Mouse (Mus musculus): ENCODE results near the gene Ccm2. TPM values are rescaled to one million over a fixed set of nuclear protein-coding genes. Genes with fewer than 3 reads are reported as not detected.

The Ccm2 gene
- total RNA-seq, 2 experiments from 2014 or later, result 51.8 to 54.5 TPM

DNA sequence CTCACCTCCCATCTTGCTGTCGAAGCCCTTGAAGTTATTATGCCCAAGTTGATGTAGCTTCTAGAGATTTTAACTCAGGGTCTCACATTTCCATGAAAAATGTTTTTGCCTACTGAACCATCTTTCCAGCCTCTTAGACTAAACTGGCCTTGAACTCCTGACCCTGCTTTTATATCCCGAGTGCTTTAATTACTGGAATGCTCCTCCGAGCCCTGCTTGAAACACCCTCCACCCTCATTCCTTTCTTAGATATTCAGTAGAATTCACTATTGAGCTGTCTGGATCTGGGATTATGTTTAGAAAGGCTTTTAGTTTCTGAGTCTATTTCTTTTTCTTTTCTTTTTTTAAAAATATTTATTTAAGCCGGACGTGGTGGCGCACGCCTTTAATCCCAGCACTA lies 32.7 kb downstream of the Ccm2 start:
- DNase-seq (ENCODE audit: low spot score in 2 of 2), result no peak

DNA sequence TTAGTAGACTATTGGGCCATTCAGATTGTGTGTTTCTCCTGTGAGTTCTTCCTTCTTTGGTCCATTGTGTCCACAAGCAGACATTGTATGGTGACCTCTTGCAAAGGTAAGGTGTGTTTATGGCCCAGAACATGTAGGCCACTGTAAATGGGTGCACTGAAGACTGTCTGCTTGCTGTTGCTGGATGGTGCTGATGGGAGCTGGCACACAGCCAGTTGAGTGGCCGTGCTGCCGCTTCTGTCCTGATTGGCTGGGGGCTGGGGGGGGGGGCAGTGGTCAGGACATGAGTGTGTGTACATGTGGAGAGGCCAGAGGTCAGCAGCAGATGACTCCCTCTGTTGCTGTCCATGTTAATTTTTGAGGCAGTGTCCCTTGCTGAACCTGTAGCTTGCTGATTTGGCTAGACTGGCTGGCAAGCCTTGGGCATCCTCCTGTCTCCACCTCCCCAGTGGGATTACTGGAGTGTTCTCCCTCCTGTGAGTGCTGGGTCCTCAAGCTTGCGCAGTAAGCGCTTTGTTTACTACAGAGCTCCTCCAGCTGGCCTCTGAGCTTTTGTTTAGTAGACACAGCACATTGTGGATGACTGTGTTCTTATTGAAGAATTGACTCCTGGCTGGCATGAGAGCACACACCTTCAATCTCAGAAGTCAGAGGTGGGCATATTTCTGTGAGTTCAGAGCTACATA lies 33.5 kb downstream of the Ccm2 start:
- no peak for DNase-seq (ENCODE audit: low spot score in 2 of 2)

DNA sequence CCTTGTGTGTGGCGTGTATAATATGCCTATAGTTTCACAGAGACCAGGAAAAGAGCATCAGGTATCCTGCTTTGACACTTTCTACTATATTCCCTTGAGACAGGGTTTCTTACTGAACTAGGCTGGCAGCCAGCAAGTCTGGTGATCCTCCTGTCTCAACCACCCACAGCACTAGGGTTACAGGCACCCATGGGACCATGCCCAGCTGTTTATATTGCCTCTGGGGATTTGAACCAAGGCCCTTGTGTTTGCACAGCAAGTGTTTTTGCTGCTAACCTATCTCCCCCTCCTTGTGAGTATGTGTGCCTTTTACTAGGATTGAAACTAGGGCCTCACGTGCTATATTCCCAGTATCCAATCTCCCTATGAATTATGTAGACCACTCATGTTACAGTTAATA lies 34.9 kb downstream of the Ccm2 start:
- no peak for DNase-seq (ENCODE audit: low spot score in 2 of 2)

DNA sequence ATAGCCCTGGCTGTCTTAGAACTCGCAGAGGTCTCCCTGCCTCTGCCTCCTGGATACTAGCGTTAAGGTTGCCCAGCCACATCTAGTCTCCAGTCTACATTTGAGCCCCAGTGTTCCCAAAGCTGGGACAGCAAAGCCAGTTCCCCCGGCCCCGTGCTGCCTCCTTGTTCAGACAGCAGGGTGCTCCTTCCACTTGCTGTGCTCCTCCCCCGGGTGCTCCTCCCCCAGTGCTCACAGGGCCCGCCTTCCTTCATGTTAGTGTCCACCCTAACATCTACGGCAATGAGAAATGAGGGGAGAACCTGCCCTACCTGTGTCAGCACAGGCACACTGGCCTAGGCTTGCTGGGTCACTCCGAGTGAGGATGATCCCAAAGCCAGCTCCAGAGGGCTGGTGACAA lies 39.1 kb downstream of the Ccm2 start:
- no peak for DNase-seq (ENCODE audit: low spot score in 2 of 2)

DNA sequence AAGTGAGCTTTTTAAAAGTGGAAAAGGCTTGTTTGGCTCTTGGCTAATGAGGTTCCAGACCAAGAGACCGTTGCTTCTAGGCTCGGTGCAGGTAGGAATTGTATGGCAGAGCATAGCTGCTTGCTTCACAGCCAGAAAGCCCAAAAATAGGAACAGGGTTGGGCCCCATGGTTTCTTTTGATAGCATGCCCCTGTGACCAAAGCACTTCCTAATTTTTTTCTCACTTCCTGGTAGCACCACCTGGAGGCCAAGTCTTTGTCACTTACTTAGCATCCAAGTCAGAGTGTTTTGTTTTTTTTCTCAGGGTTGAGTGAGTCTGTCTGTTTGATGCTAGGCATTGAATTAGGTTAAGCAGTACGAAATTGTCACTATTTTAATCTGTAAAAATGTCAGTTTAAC lies 40.0 kb downstream of the Ccm2 start:
- no peak for DNase-seq (ENCODE audit: low spot score in 2 of 2)

DNA sequence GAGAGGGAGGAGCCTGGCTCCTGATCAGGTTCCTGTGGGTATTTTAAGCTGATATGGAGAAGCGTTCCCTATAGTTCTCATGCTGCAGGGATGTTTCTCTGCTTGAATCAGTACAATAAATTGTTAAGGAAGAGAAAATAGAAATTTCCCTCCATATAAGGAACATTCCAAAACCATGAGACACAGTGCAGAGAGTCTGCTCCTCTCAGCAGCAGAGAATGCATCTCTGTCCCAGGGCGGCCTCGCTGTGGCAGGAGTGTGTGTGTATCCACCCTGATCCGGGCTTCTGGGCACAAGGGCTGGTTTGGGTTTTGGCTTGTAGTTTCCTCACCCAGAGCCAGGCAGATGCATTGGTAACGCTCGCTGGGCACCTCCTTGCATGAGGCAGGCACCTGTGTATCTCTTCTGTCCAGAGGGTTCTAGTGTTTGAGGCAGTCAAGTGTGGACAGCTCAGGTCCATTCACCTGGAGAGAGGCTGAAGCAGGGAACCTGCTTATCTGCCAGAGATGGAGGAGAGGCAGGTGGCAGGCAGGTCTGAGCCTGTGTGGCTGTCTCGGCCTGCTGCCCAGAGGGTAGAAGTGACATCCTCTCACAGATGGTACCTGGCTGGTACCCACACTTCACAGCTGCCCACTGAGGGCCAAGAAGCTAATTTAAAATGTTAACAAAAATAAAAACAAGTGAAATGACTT lies 40.7 kb downstream of the Ccm2 start:
- DNase-seq (ENCODE audit: low spot score in 2 of 2), result no peak

DNA sequence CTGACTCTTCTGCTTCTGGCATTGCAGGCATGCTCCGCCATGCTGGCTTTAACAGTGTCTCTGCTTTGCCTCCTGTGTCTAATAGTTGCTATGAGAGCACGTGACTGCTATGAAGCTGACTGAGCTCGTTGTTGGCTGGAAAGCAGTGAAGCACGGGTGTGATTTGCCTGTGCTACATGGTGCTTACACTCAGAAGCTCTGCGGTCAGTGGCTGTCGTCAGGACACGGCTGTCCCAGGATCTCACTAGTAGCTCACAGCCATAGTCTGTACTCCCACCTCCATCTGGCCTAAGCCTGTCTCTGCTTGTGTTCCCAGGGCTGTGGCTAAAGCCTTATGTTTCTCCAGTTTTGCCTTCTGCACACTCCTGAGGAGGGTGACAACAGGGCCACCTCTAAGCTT lies 41.6 kb downstream of the Ccm2 start:
- no peak for DNase-seq (ENCODE audit: low spot score in 2 of 2)

DNA sequence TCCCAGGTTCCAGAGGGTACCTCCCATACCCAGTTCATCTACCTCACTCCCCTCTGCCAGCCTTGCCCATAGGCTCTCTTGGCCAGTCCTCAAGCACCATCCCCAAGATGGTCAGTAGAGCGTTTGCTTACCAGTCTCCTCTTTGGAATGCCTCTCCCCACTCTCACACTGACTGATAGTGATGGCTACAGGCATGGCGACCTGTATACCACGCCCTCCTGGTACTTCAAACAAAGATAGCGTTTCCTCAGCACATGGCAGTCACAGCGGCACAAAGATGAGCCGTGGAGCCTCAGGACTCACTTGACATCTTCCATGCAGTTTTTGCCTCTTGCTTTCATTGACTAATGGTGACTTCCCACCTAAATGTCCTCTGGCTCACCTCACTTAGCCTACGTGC lies 43.2 kb downstream of the Ccm2 start:
- DNase-seq (ENCODE audit: low spot score in 2 of 2), result no peak

DNA sequence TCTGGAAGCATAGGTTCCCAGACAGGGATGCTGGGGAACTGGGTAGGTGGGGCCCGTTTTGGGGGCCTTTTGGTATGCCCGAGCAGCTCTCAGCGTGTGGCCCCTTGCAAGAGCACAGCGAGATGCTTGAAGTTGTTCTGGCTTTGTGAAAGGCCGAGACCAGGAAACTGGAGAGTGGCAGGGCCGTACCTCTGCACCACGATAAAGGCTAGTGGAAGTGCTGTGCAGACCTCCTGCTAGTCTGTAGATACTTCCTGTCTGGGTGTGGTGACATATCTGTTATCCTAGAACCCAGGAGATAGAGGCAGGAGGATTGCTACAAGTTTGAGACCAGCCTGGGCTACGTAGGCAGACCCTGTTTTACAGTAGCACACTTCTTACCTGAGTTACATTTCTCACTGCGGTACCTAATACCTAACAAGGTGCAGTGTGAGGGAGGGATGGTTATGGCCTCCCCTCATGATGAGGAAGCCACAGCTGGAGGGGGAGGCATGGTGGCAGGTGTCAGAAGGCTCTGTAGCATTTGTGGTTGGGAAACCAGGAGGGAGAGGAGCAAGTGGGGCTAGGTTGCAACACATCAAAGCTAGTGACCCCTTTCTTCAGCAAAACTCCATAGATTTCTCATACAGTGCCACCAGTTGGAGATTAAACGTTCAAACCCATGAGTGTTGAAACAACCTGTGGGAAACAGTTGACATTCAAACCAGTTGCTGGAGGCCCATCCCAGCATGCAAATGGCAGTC lies 44.4 kb downstream of the Ccm2 start:
- no peak for DNase-seq (ENCODE audit: low spot score in 2 of 2)

DNA sequence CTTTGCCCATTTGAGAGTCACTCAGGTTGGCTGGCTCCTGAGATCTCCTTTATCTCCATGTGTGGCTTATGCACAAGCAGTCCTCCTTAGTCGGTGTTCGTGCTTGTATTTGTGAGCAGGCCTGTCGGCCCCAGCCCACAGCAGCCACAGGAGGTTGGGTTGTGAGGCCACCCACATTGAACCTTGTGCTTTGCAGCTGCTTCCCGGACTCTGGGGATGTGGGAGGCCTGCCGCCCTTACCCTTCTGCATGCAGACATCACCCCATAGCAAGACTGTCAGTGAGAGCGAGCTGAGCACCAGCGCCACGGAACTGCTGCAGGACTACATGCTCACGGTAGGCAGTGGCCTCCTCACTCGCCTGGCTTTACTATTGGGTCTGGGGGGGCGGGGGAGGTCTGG lies 46.7 kb downstream of the Ccm2 start:
- DNase-seq (ENCODE audit: low spot score in 2 of 2), result no peak

DNA sequence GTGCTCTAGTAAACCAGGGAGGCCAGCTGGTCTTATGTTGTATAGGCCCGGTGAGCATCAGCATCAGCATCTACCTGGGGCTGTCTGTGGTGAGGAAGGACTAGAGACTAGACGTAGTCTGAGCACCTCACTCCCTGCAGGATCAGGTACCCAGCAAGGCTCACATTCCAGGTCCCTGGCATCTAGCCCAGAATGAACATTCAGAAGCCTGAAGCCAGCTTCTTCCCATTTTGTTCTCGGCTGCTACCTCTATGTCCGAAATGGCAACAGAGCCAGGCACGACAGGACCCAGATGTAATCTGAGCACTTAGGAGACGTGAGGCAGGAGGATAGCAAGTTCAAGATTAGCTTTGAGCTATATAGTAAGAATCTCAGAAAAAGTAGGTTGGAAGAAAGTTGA lies 48.2 kb downstream of the Ccm2 start:
- DNase-seq (ENCODE audit: low spot score in 2 of 2), result no peak

DNA sequence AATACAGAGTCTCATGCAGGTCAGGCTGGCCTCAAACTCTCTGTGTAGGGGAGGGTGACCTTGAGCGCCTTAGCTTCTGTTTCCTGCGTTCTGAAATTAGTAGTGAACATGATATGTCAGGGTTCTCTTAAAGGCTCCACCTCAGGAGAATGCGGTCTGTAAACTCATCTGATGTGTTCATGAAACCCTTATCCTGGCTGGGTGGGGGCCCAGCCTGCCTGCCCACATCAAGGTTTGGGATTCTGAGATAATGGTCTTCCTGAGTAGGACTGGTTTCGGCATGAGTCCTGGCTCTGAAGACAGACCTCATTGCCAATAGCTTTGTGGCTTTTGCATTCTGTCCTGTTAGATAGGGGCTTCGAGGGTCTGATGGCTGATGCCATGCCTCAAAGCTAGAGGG lies 48.7 kb downstream of the Ccm2 start:
- no peak for DNase-seq (ENCODE audit: low spot score in 2 of 2)

DNA sequence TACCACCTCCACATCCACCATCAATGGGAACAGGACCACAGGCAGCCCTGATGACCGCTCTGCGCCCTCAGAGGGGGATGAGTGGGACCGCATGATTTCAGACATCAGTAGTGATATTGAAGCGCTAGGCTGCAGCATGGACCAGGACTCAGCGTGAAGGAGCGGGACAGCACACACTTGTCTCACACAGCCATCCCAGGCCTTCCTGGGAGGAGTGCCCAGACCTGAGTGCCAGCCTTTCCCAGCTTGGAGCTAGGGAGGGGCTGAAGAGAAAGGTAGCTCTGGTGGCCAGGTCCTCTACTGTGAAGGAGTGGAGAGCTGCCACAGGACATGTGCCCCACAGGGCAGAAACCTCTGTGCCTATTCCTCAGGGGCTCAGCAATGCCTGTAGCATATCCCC lies 49.5 kb downstream of the Ccm2 start:
- DNase-seq (ENCODE audit: low spot score in 2 of 2), result no peak

DNA sequence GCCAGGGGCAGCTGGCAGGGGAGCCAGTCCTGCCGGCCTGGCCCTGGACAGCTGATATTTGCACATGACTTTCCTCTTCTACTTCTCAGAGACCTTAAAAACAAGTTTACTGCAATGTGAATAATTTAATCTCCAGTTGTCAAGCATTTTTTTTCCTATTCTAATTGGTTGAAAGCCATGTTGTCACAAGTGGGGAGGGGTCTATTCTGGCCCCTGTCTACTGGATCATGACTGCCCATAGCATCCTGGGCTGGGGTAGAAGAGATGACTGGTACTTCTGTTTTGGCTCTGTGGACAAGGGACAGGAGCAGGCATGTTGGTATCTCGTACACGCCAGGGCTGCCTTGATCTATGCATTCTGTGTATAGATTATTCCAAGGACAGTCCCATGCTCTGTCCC lies 49.9 kb downstream of the Ccm2 start:
- no peak for DNase-seq (ENCODE audit: low spot score in 2 of 2)

DNA sequence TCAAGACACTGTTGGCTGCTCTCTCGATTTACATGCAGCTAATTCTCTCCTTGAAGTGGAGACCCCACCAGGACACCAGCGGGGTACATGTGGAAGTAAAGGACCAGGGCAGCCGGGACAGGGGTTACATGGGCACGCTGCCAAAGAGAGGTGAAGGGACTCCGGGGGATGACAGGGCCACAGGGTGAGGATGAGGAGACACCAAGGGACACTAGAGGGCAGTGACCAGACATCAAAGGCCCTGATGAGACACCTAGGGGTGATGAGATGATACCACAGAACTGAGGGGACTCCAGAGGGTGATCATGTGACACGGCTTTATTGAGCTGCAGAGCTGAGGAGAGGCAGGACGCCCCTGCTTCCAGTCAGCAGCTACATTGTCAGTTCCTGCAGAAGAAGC lies 50.8 kb downstream of the Ccm2 start:
- no peak for DNase-seq (ENCODE audit: low spot score in 2 of 2)

DNA sequence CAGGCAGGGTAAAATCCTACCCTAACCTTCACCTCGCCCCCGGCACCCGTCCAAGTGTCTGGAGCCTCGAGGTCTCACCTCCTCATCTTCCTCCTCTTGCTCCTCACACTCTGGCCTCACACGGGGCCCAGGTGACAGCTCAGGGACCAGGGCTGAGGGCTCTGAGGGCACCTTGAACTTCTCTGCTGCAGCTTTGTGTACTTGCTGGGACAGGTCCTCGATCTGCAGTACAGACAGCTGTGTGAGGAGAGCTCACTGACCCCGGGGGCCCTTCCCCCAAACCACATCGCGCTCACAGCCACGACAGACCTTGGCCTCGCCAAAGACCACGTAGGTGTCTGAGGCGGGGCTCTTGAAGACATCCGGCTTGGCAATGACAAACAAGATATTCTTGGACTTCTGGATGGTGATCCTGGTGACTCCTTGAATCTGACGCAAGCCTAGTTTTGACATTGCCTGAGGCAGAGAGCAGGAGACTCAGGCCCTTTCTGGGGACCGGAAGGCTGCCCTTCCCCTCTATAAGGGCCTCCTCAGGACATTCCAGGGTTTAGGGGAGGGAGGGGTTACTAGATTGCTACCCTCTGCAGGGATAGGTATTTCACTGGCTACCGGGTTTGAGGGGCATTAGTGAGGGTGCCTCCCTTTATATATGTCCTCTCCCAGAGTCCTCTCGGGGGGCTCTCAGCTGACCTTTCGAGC lies 51.7 kb downstream of the Ccm2 start:
- no peak for DNase-seq (ENCODE audit: low spot score in 2 of 2)

DNA sequence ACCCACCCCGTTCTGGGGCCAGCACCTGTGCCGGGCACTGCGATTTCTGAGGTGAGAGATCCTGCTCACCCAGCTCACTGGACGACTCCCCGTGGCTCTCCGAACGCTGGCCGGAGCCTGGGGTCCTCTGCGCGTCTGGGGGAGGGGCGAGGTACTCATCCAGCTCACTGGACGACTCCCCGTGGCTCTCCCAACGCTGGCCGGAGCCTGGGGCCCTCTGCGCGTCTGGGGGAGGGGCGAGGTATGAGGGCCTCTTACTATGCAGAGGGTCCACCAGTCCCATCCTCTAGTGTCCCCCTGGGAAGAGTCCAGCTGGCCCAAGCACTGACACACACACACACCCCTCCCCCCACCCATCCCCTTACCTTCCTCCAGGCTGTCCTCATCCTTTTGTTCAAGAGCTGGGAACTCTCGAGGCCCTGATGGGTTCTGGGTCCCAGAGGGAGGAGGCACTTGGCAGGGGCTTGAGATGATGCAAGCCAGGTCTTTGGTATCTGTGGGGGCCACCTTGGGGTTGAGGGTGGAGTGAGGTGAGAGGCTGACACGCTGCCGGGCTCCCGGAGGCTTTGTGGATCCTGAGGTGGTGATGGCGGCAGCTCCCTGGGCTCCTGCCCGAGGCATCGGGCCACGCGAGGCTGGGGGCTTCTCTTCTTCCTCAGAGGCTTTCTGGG lies 52.5 kb downstream of the Ccm2 start:
- DNase-seq (ENCODE audit: low spot score in 2 of 2), result no peak

DNA sequence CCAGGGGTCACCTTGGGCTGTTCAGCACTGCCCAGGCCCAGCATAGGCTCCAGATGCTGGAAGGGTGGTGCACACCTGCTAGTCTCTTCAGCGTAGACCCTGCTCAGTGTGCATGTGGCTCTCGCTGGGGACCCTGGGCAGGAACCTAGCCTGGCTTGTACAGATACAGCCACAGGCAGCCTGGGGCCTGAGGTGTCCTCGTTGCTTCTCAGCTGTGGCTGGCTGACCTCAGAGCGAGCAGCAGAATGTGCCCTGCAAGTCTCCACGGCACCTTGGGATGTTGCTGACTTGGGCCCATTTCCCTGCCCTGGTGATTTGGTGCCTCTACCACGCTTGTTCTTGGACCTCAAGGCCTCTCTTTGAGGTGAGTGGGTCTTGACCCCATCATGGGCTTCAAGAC lies 53.1 kb downstream of the Ccm2 start:
- no peak for DNase-seq (ENCODE audit: low spot score in 2 of 2)

DNA sequence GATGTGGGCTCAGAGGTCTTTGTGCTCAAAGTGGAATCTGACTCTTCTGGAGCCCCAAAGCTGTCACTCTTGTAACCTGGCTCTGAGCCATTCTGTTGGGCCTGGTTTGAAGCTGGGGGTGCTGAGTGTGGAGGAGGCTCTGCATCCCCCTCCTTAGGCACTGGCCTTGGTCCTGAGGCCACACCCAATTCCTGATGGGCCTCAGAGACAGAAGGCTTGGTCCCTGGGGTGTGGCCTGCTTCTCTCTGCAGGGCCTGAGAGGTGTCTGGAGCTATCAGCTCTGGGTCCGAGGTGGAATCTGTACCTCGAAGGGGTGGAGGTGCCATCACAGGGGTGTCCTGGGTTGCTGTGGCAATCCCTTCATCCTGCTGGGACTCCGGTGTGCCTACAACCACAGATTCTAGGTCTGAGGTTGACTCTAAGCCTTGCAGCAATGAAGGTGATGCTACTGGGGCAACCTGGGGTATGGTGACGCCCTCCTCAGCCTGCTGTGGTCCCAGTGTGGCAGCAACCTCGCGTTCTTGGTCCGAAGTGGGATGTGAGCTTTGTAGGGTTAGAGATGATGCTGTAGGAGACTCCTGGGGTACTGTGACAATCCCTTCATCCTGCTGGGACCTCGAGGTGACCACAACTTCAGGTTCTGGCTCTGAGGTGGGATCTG lies 53.7 kb downstream of the Ccm2 start:
- DNase-seq (ENCODE audit: low spot score in 2 of 2), result no peak

DNA sequence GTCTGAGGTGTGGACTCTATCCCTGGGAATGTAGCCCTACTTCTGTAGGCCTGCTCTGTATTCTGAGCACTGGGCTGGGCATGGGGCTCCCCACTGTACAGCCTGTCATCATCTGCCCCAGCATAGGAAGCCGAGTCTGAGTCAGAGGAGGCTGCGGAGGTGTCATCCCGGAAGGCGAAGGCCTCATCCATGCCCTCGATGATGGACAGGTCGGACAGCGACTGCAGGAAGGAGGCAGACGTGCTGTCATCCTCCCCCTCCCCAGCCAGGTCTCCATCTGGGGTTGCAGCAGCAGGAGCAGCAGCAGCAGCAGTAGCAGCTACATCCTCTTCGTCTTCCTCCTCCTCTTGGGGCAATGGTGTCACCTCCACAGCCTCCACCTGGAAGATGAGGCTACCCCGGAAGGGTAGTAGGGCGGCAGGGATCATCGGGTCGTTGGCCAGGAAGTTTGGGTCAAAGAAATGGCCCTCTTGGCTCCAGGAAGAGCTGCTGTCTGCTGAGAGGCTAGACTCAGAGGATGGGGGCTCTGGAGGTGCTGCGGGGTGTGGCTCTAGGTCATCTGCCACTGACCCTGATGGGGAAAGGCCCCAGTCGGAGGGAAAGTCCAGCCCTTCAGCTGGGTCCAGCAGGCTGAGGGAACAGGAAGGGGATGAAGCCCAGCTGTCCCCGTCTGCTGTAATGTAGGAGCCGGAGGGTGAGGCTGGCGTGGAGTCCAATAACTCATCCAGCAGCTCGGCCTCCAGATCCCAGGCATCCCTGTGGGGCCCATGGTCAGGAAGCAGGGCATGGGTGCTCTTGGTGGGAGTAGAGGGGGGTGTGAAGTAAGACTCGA lies 55.2 kb downstream of the Ccm2 start:
- DNase-seq (ENCODE audit: low spot score in 2 of 2), result no peak
